Mouse (Mus musculus) MEL (cell line): Measurements from ENCODE around the gene Slc24a1.

Source experiments
- CTCF ChIP-seq, 3 experiments: IDR thresholded peaks in 2 of 3; conservative IDR thresholded peaks in 1 of 3; 2 replicates each; pipeline ENCODE4 v1.5.1; 2011 to 2012; ENCODE audit warnings: low read length in 3 of 3, low read depth in 2 of 3, mild to moderate bottlenecking in 2 of 3, improper control_type of control experiment in 1 of 3, inconsistent platforms in 1 of 3, mixed read lengths in 1 of 3, moderate library complexity in 1 of 3; ENCODE audit not compliant: control insufficient read depth in 1 of 3, insufficient read depth in 1 of 3, poor library complexity in 1 of 3, severe bottlenecking in 1 of 3
- EP300 ChIP-seq, 2 experiments: IDR thresholded peaks; 2 replicates each; pipeline ENCODE4 v1.6.1; 2011; ENCODE audit warnings: improper control_type of control experiment in 2 of 2, low read length in 2 of 2, low read depth in 1 of 2, mild to moderate bottlenecking in 1 of 2
- MAFK ChIP-seq: IDR thresholded peaks from 2 replicates; pipeline ENCODE4 v1.6.1; 2011; ENCODE audit warnings: low read depth, mild to moderate bottlenecking, low read length, improper control_type of control experiment, borderline replicate concordance
- MAX ChIP-seq: IDR thresholded peaks from 2 replicates; pipeline ENCODE4 v1.6.1; 2011; ENCODE audit warnings: low read length, improper control_type of control experiment
- MYB ChIP-seq: IDR thresholded peaks from 2 replicates; pipeline ENCODE4 v1.6.1; 2011; ENCODE audit warnings: mild to moderate bottlenecking, low read depth, low read length, improper control_type of control experiment
- POLR2A ChIP-seq, 2 experiments: IDR thresholded peaks; 2 replicates each; pipeline ENCODE4 v1.6.1; 2011 to 2012; ENCODE audit warnings: low read length in 2 of 2, mild to moderate bottlenecking in 2 of 2, control low read depth in 1 of 2, improper control_type of control experiment in 1 of 2, low read depth in 1 of 2, moderate library complexity in 1 of 2; ENCODE audit not compliant: control insufficient read depth in 1 of 2, insufficient read depth in 1 of 2, poor library complexity in 1 of 2
- POLR2AphosphoS2 ChIP-seq: IDR thresholded peaks from 2 replicates; pipeline ENCODE4 v1.6.1; 2011; ENCODE audit warnings: low read length, improper control_type of control experiment
- RAD21 ChIP-seq: IDR thresholded peaks from 2 replicates; pipeline ENCODE4 v1.6.1; 2011; ENCODE audit warnings: mild to moderate bottlenecking, low read depth, low read length, improper control_type of control experiment
- TAL1 ChIP-seq: IDR thresholded peaks from 2 replicates; pipeline ENCODE4 v1.6.1; 2012; ENCODE audit warnings: mild to moderate bottlenecking, inconsistent platforms, low read length, moderate library complexity, mixed read lengths
- TCF12 ChIP-seq: IDR thresholded peaks from 2 replicates; pipeline ENCODE4 v1.6.1; 2014; ENCODE audit warnings: low read depth, mild to moderate bottlenecking, inconsistent platforms, low read length, improper control_type of control experiment, moderate library complexity
- ZKSCAN1 ChIP-seq: IDR thresholded peaks from 2 replicates; pipeline ENCODE4 v1.6.1; 2012; ENCODE audit warnings: low read depth, mild to moderate bottlenecking, inconsistent platforms, low read length, improper control_type of control experiment, moderate library complexity
- ZMIZ1 ChIP-seq: IDR thresholded peaks from 2 replicates; pipeline ENCODE4 v1.6.1; 2012; ENCODE audit warnings: low read depth, mild to moderate bottlenecking, inconsistent platforms, low read length, improper control_type of control experiment, moderate library complexity

DNA sequence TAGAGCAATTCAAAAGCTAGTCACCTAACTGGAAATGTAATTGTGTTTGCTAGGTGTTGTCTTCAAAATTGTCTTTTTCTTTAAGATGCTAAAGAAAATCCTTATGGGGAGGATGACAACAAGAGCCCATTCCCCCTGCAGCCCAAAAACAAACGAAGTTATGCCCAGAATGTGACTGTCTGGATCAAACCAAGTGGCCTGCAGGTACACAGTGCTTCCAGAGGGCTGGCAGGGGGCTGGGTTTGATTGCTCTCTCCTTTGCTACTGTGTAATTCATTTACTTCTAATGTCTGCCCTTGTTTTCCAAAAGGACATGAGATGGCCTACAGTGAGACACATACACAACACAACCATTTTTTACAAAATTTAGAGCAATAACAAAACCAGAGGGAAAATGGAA, 30.5 kb upstream of the Slc24a1 start:
- TF ChIP-seq CTCF (IDR thresholded peaks at IDR 0.05 in 2 of 3, conservative IDR thresholded peaks at IDR 0.05 in 1 of 3; ENCODE audit: control insufficient read depth in 1 of 3, insufficient read depth in 1 of 3, low read depth in 2 of 3, low read length in 3 of 3, poor library complexity in 1 of 3, severe bottlenecking in 1 of 3) (no peak), MYB (no peak), EP300 (IDR thresholded peaks at IDR 0.05; ENCODE audit: low read depth in 1 of 2, low read length in 2 of 2) (no peak), ZMIZ1 (no peak), TCF12 (no peak), MAX (no peak), ZKSCAN1 (no peak), POLR2AphosphoS2 (no peak), MAFK (no peak), TAL1 (no peak), POLR2A (IDR thresholded peaks at IDR 0.05; ENCODE audit: control insufficient read depth in 1 of 2, insufficient read depth in 1 of 2, low read depth in 1 of 2, low read length in 2 of 2, poor library complexity in 1 of 2) (no peak), RAD21 (no peak)
